Mouse (Mus musculus): ENCODE measurements around the gene Sla2. TPM values are rescaled to one million over a fixed set of nuclear protein-coding genes. Genes with fewer than 3 reads are reported as not detected.

Sla2 gene
- polyA plus RNA-seq, 1 experiment from 2014 or later: 0.44 TPM

DNA sequence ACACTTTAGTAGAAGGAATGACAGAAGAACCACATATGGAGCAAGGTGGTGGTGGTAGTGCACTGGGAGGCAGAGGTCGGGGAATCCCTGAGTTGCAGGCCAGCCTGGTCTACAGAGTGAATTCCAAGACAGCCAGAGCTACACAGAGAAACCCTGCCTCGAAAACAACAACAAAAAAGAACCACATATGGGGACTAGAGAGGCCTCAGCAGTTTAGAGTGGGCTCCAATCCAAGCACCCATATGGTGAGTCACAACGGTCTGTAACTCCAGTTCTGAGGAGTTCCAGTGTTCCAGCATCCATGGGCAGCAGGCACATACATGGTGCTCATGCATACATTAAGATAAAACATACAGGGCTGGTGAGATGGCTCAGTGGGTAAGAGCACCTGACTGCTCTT is 22.5 kb downstream of the Sla2 start:
- ATAC-seq (ENCODE audit: insufficient read depth, low FRiP score, low TSS enrichment) (no peak), DNase-seq (ENCODE audit: low spot score) (no peak)
- Histone ChIP-seq H3K9ac (ENCODE audit: low read length) (no peak overlapping the region), H3K4me2 (ENCODE audit: low read depth) (peak overlapping the region; percentile 92; the same call in 1 of the 2 replicates), H3K4me3 (ENCODE audit: low read depth, low read length) (no peak overlapping the region), H3K36me3 (ENCODE audit: control insufficient read depth, insufficient read depth, low read length) (peaks cover 2% of the 10 kb centered on the region), H3K9me3 (ENCODE audit: control insufficient read depth, low read length) (no peaks in the 10 kb centered on the region), H3K4me1 (ENCODE audit: control insufficient read depth, insufficient read depth, low read length) (peaks cover 8% of the 10 kb centered on the region; the same call in 1 of the 2 replicates), H3K27ac (ENCODE audit: low read depth, low read length) (no peak overlapping the region), H3K27me3 (ENCODE audit: control insufficient read depth, insufficient read depth, low read length) (no peaks in the 10 kb centered on the region)
- 86% methylated on average over 3 of the region's 3 CpGs for WGBS

DNA sequence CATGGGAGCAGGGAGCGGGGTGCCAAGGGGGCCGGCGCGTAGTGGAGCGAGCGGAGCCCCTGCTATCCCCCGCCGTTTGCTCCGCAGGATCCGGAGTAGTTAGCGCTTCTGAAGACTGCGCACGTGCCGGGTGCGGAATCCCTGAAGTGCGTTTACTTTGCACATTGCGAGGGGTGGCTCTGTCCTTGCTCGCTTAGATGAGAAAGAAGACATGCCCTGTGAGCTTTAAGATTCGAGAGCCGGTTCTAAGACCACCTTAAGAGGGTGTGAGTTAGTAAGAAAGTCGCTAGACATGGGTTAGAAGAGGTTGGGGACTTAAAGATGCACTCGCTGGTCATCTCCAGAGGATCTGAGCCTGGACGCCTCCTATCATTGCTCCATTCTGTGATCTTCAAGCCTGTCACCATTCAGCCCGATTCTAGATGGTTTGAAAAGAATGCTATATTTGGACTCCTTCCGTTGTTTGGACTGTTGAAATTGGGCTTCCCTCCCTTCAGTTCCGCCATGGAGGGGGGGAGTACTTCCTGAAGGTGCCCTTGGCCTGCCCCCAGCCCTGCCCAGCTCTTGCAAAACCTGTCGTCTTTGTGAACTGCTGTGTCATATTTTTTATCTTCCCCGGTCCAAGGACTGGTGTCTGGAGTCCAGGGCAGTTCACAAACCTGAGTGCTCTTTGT is 23.4 kb downstream of the Sla2 start:
- peak; percentile 51; the same call in 1 of the 2 replicates for ATAC-seq (ENCODE audit: insufficient read depth, low FRiP score, low TSS enrichment)
- H3K36me3 ChIP-seq (ENCODE audit: control insufficient read depth, insufficient read depth, low read length): peaks cover 2% of the 10 kb centered on the region
- no peak for DNase-seq (ENCODE audit: low spot score)

DNA sequence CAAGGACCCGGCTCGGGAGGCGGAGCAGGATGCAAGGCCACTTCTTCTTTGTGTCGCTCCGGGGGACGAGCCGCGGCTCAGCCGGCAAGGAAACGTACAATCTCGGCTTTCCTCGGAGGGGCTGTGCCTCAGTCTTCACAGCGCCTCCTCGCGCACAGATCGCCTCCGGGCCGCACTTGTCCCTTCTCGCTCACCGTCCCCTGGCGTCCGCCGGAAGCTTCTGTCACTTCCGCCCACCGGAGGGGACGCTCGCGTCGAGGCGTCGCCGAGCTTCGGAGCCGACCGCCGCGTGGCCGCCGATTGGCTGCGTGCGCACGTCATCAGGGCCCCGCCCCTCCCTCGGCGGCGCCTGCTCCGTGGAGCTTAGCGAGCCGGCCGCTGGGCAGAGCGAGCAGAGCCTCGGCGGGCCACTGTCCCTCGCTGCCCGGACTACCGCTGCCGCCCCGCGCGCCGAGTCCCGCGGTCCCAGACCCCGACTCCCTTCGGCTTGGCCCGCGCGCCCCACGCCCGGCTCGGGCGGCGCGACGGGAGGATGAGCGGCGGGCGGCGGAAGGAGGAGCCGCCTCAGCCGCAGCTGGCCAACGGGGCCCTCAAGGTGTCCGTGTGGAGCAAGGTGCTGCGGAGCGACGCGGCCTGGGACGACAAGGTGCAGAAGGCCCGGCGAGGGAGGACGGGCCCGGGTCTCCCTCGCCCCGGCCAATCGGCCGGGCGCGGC is 24.1 kb downstream of the Sla2 start, which contains the start of gene Rab5if:
TSS of gene Rab5if (plus strand) at position 357 of the 715 bp plus-strand sequence.
- peaks cover 2% of the 10 kb centered on the region for H3K36me3 ChIP-seq (ENCODE audit: control insufficient read depth, insufficient read depth, low read length)
- peaks cover 8% of the 10 kb centered on the region; the same call in 1 of the 2 replicates for H3K4me1 ChIP-seq (ENCODE audit: control insufficient read depth, insufficient read depth, low read length)
- H3K27ac ChIP-seq (ENCODE audit: low read depth, low read length): peak within 1 kb of the TSS; percentile 94
- DNase-seq (ENCODE audit: low spot score): peak; percentile 99
- H3K27me3 ChIP-seq (ENCODE audit: control insufficient read depth, insufficient read depth, low read length): no peaks in the 10 kb centered on the region
- no peaks in the 10 kb centered on the region for H3K9me3 ChIP-seq (ENCODE audit: control insufficient read depth, low read length)
- peak; percentile 97 for ATAC-seq (ENCODE audit: insufficient read depth, low FRiP score, low TSS enrichment)
- H3K4me3 ChIP-seq (ENCODE audit: low read depth, low read length): peak within 1 kb of the TSS; percentile 98
- H3K4me2 ChIP-seq (ENCODE audit: low read depth): peak within 1 kb of the TSS; percentile 92
- WGBS: under 1% methylated on average over 92 of the region's 98 CpGs
- peak within 1 kb of the TSS; percentile 97 for H3K9ac ChIP-seq (ENCODE audit: low read length)

More for the DNA sequence above, 23.4 kb downstream of the Sla2 start:
- Histone ChIP-seq H3K9ac (ENCODE audit: low read length) (peak overlapping the region; percentile 97), H3K4me3 (ENCODE audit: low read depth, low read length) (peak overlapping the region; percentile 98), H3K27ac (ENCODE audit: low read depth, low read length) (peak overlapping the region; percentile 67), H3K4me1 (ENCODE audit: control insufficient read depth, insufficient read depth, low read length) (peaks cover 8% of the 10 kb centered on the region; the same call in 1 of the 2 replicates), H3K9me3 (ENCODE audit: control insufficient read depth, low read length) (no peaks in the 10 kb centered on the region), H3K4me2 (ENCODE audit: low read depth) (peak overlapping the region; percentile 92), H3K27me3 (ENCODE audit: control insufficient read depth, insufficient read depth, low read length) (no peaks in the 10 kb centered on the region)
- 4% methylated on average over 28 of the region's 28 CpGs for whole genome bisulfite sequencing

DNA sequence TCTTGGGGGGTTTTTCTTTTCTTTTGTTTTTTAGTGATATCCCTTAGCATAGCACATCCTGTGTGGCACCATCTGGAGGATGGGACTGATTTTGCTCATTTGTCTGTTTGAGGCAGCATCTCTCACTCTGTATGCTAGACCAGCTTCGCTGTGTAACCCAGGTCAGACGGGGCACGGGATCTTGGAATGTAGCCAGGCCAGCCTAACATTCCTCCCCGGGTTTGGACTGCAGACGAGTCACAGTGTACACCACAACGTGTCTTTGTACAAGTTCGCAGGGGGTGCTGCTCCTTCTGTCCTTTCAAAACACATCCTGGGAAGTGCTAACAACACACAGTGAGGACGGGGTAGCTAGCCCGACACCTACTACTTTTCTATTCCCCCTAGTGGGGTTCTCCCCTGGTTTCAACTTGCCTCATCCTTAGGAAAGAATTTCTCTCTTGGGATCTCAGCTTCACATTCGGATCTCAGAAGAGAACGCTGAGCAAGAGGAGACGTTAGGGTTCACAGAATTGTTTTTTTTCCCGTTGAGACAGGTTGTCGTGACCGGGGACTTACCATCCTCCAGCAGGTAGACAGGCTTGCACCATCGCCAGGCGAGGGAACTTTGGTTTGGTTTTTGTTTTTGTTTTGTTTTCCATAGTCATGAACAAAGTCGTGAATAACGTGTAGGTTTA is 24.8 kb downstream of the Sla2 start:
- Histone ChIP-seq H3K4me3 (ENCODE audit: low read depth, low read length) (peak overlapping the region; percentile 98), H3K9ac (ENCODE audit: low read length) (peak overlapping the region; percentile 83), H3K9me3 (ENCODE audit: control insufficient read depth, low read length) (no peaks in the 10 kb centered on the region), H3K27ac (ENCODE audit: low read depth, low read length) (peak overlapping the region; percentile 94), H3K27me3 (ENCODE audit: control insufficient read depth, insufficient read depth, low read length) (no peaks in the 10 kb centered on the region), H3K4me1 (ENCODE audit: control insufficient read depth, insufficient read depth, low read length) (peaks cover 8% of the 10 kb centered on the region; the same call in 1 of the 2 replicates), H3K4me2 (ENCODE audit: low read depth) (peak overlapping the region; percentile 53), H3K36me3 (ENCODE audit: control insufficient read depth, insufficient read depth, low read length) (peaks cover 2% of the 10 kb centered on the region)
- DNase-seq (ENCODE audit: low spot score) (peak; percentile 58), ATAC-seq (ENCODE audit: insufficient read depth, low FRiP score, low TSS enrichment) (peak; percentile 22; the same call in 1 of the 2 replicates)
- WGBS: under 1% methylated on average over 19 of the region's 19 CpGs

DNA sequence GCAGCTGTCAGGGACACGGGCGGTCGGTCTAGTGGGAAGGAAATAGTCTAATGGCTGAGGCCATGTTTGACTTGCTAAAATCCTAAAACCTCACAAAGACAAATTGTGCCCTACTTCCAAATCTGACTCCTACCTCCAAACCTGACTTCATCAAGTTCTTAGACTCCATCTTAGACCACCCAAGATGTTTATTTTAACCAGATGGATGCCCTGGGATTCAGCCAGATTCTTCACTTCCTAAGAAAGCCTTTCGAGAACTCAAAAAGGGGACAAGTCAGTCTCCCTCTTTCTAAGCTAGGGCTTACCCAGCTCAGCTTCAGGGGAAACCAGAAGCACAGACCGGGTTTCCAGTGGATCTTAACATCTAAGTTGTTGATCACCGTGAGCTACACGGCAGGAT is 28.3 kb downstream of the Sla2 start:
- H3K4me3 ChIP-seq (ENCODE audit: low read depth, low read length): no peak overlapping the region
- DNase-seq (ENCODE audit: low spot score): no peak
- WGBS: 90% methylated on average over 7 of the region's 7 CpGs
- ATAC-seq (ENCODE audit: insufficient read depth, low FRiP score, low TSS enrichment): no peak
- no peaks in the 10 kb centered on the region for H3K27me3 ChIP-seq (ENCODE audit: control insufficient read depth, insufficient read depth, low read length)
- peaks cover 5% of the 10 kb centered on the region for H3K36me3 ChIP-seq (ENCODE audit: control insufficient read depth, insufficient read depth, low read length)
- H3K4me1 ChIP-seq (ENCODE audit: control insufficient read depth, insufficient read depth, low read length): 0 out of 2 replicates have a peak, but pooled peaks cover under 1% of the 10 kb centered on the region
- H3K9ac ChIP-seq (ENCODE audit: low read length): no peak overlapping the region
- no peak overlapping the region for H3K4me2 ChIP-seq (ENCODE audit: low read depth)
- H3K27ac ChIP-seq (ENCODE audit: low read depth, low read length): no peak overlapping the region
- H3K9me3 ChIP-seq (ENCODE audit: control insufficient read depth, low read length): no peaks in the 10 kb centered on the region

DNA sequence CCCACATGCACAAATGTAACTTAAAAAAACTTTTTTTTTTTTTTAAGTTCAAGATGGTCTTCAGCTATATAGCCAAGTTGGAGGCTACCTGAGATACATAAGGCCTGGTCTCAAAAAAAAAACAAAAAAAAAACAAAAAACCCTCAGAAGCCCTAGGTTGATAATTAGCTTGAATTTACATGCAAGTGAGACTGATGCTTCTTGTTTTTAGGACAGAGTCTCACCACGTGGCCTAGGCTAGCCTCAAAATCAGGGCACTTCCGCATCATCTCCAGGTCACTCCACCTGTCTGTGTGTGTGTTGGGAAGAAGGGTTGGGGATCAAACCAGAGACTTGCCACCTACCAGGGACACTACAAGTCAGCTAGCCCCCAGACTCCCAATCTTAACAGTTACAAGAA is 29.2 kb downstream of the Sla2 start, which contains the start of gene 4930518I15Rik:
TSS of gene 4930518I15Rik (minus strand) at position 112 of the 400 bp plus-strand sequence.
- Histone ChIP-seq H3K4me1 (ENCODE audit: control insufficient read depth, insufficient read depth, low read length) (no peaks in the 10 kb centered on the region), H3K4me2 (ENCODE audit: low read depth) (no peak within 1 kb of the TSS), H3K36me3 (ENCODE audit: control insufficient read depth, insufficient read depth, low read length) (peaks cover 5% of the 10 kb centered on the region), H3K9me3 (ENCODE audit: control insufficient read depth, low read length) (no peaks in the 10 kb centered on the region), H3K27ac (ENCODE audit: low read depth, low read length) (no peak within 1 kb of the TSS), H3K9ac (ENCODE audit: low read length) (no peak within 1 kb of the TSS), H3K4me3 (ENCODE audit: low read depth, low read length) (no peak within 1 kb of the TSS), H3K27me3 (ENCODE audit: control insufficient read depth, insufficient read depth, low read length) (no peaks in the 10 kb centered on the region)
- DNase-seq (ENCODE audit: low spot score) (no peak), ATAC-seq (ENCODE audit: insufficient read depth, low FRiP score, low TSS enrichment) (no peak)
- 84% methylated on average over 2 of the region's 2 CpGs for WGBS

DNA sequence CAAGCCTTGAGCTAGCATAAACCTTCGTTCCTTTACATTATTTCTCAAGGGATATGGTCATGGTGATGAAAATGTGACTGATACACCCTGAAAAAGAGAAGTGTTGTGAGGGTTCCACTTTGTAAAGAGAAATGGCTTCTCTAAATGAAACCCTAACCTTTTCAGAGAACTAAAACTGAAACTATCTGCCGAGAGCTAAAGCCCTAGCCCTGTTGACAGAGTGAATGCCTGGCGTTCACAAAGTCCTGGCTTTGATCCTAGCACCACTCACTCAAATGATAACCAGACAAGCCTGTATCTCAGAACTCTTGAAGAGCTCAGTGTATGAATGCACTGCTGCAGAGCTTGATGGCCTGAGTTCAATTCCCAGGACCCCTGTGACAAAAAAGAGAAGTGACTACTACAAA is 29.6 kb downstream of the Sla2 start:
- peaks cover 5% of the 10 kb centered on the region for H3K36me3 ChIP-seq (ENCODE audit: control insufficient read depth, insufficient read depth, low read length)
- DNase-seq (ENCODE audit: low spot score) (no peak), ATAC-seq (ENCODE audit: insufficient read depth, low FRiP score, low TSS enrichment) (no peak)
- H3K9me3 ChIP-seq (ENCODE audit: control insufficient read depth, low read length): no peaks in the 10 kb centered on the region
- no peak overlapping the region for H3K4me2 ChIP-seq (ENCODE audit: low read depth)
- no peak overlapping the region for H3K9ac ChIP-seq (ENCODE audit: low read length)
- H3K4me3 ChIP-seq (ENCODE audit: low read depth, low read length): no peak overlapping the region
- no peaks in the 10 kb centered on the region for H3K4me1 ChIP-seq (ENCODE audit: control insufficient read depth, insufficient read depth, low read length)
- 89% methylated on average over 3 of the region's 3 CpGs for WGBS
- H3K27ac ChIP-seq (ENCODE audit: low read depth, low read length): no peak overlapping the region
- no peaks in the 10 kb centered on the region for H3K27me3 ChIP-seq (ENCODE audit: control insufficient read depth, insufficient read depth, low read length)

DNA sequence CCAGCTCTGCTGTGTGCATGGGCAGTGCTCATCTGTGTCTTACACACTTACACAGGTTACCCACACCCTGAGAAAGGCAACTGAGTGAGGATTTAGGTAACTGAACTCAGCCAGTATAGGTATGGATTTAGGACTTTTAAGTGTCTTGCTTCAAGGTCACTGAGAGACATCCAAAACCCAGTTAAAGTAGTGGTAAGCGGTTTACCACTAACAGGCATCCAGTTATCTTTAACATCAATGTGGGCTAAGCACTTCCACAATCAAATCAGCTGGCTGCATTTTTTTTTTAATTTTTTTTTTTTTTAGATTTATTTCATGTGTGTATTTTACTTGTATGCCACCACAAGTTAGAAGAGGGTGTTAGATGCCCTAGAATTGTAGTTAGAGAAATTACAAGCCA is 30.7 kb downstream of the Sla2 start:
- Histone ChIP-seq H3K4me1 (ENCODE audit: control insufficient read depth, insufficient read depth, low read length) (no peaks in the 10 kb centered on the region), H3K27me3 (ENCODE audit: control insufficient read depth, insufficient read depth, low read length) (no peaks in the 10 kb centered on the region), H3K9me3 (ENCODE audit: control insufficient read depth, low read length) (no peaks in the 10 kb centered on the region), H3K36me3 (ENCODE audit: control insufficient read depth, insufficient read depth, low read length) (peaks cover 10% of the 10 kb centered on the region), H3K27ac (ENCODE audit: low read depth, low read length) (no peak overlapping the region), H3K9ac (ENCODE audit: low read length) (no peak overlapping the region), H3K4me2 (ENCODE audit: low read depth) (no peak overlapping the region), H3K4me3 (ENCODE audit: low read depth, low read length) (no peak overlapping the region)
- no peak for DNase-seq (ENCODE audit: low spot score)
- 93% methylated on average over 1 of the region's 1 CpGs for WGBS
- no peak for ATAC-seq (ENCODE audit: insufficient read depth, low FRiP score, low TSS enrichment)
